Mouse (Mus musculus): Measurements from ENCODE around the gene Chil5. TPM values are rescaled to one million over a fixed set of nuclear protein-coding genes. Genes with fewer than 3 reads are reported as not detected.

Gene Chil5
- polyA plus RNA-seq, 1 experiment from 2014 or later, result not detected

DNA sequence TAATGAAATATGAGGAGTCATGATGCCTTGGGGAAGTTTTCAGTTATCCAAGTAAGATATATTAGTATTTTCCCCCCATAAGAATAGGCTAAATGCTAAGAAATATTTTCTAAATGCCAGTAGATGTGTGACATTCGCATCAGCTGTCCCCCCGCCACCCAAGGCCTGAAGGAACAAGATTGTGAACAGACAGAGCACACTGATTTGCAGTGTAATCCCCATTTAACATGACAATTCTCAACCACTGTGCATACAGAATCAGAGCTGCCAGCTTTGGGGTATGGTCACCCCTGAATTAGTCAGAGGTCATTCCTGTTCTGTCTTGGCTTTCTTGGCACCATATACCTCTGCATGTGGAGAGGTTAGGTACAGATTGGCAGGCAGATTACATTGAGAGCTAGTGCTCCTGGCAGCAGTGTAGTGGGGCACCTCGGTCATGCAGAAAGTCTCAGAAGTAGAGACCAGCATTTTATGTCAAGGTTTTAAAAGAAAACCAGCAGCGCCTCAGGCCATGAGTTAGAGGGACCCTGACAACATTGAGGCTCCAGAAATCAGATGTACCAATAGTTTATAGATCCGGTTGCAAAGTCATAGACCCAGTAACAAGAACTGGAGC is 60.7 kb downstream of the Chil5 start:
- no peak overlapping the region for H3K4me3 ChIP-seq (ENCODE audit: low read depth, low read length)
- 89% methylated on average over 5 of the region's 5 CpGs for WGBS
- no peak overlapping the region for H3K27ac ChIP-seq (ENCODE audit: low read depth, low read length)
- no peak overlapping the region for H3K4me2 ChIP-seq (ENCODE audit: low read depth, low read length)
- no peaks in the 10 kb centered on the region for H3K9me3 ChIP-seq (ENCODE audit: control insufficient read depth, low read length)
- H3K27me3 ChIP-seq (ENCODE audit: control insufficient read depth, insufficient read depth, low read length), result no peaks in the 10 kb centered on the region
- ATAC-seq (ENCODE audit: low read depth), result peak; percentile 42; the same call in 1 of the 2 replicates
- peaks cover 27% of the 10 kb centered on the region for H3K36me3 ChIP-seq (ENCODE audit: control insufficient read depth, insufficient read depth, low read length)
- H3K4me1 ChIP-seq (ENCODE audit: control insufficient read depth, insufficient read depth, low read length), result no peaks in the 10 kb centered on the region
- H3K9ac ChIP-seq (replicated peaks; ENCODE audit: low read depth, low read length), result no peak overlapping the region

Other genes starting within 250 kb of the Chil5 start
- 62.8 and 67.5 TPM in 2 replicates for gene Rap1a, start 231.5 kb downstream of the Chil5 start, polyA plus RNA-seq (2014; fragmentation: Nextera tagmentation; extraction: Ambion mirVana)
- 0.15 and 0.44 TPM in 2 replicates for gene Adora3, start 162.0 kb downstream of the Chil5 start, polyA plus RNA-seq (2014; fragmentation: Nextera tagmentation; extraction: Ambion mirVana)
- 0.23 TPM in 1 of 2 replicates, not detected in the other for gene Tmigd3, start 161.9 kb downstream of the Chil5 start, polyA plus RNA-seq (2014; fragmentation: Nextera tagmentation; extraction: Ambion mirVana)
- gene I830077J02Rik, start 100.2 kb downstream of the Chil5 start, polyA plus RNA-seq (2014; fragmentation: Nextera tagmentation; extraction: Ambion mirVana), result 0.37 and 0.46 TPM in 2 replicates
- 89.6 and 91.4 TPM in 2 replicates for gene Wdr77, start 73.4 kb downstream of the Chil5 start, polyA plus RNA-seq (2014; fragmentation: Nextera tagmentation; extraction: Ambion mirVana)
- gene Atp5f1, start 72.7 kb downstream of the Chil5 start, polyA plus RNA-seq (2014; fragmentation: Nextera tagmentation; extraction: Ambion mirVana), result 594 and 601 TPM in 2 replicates
- gene Ovgp1, start 59.1 kb downstream of the Chil5 start, polyA plus RNA-seq (2014; fragmentation: Nextera tagmentation; extraction: Ambion mirVana), result 5.9 and 7.0 TPM in 2 replicates
- 3.1 and 3.6 TPM in 2 replicates for gene Pifo, start 18.2 kb downstream of the Chil5 start, polyA plus RNA-seq (2014; fragmentation: Nextera tagmentation; extraction: Ambion mirVana)
- 0.79 and 1.4 TPM in 2 replicates for gene Chia1, start 80.4 kb upstream of the Chil5 start, polyA plus RNA-seq (2014; fragmentation: Nextera tagmentation; extraction: Ambion mirVana)
- not detected in 2 replicates for gene Chil3, start 134.8 kb upstream of the Chil5 start, polyA plus RNA-seq (2014; fragmentation: Nextera tagmentation; extraction: Ambion mirVana)
- gene Chil4, start 186.7 kb upstream of the Chil5 start, polyA plus RNA-seq (2014; fragmentation: Nextera tagmentation; extraction: Ambion mirVana), result not detected in 2 replicates

Measured in neural tube, embryonic 14.5 days (tissue).